ENCODE assay signal across 19 mouse cellular contexts in genomic region chr3:58024750-58025392, GRCm38 (mm10).
DNase-seq lines count a peak whose midpoint lies in the region; ATAC-seq and TF ChIP-seq lines count a peak whose summit lies in the region.
"Had no signal": no experiment of that assay in that cellular context is flagged by ENCODE, and none has a peak within 500 bp of the region (broad histone marks: within the 10 kb centered on the region; RNA-seq: fewer than 3 reads in every experiment).

No protein-coding gene starts in this region.

- no peaks in the 10 kb centered on the region for H3K79me2 ChIP-seq in C2C12 (ENCODE audit: control insufficient read depth, insufficient read depth)
- H3K79me2 ChIP-seq in myocyte (ENCODE audit: control insufficient read depth, insufficient read depth), result no peaks in the 10 kb centered on the region

- no peaks in the 10 kb centered on the region for H3K9me3 ChIP-seq in embryonic facial prominence, embryonic 15.5 days (replicated peaks)
- H3K9me3 ChIP-seq: forebrain, embryonic 15.5 days; intestine, embryonic 15.5 days; kidney, embryonic 15.5 days had no signal

- no peak overlapping the region for H3K4me3 ChIP-seq in gastrocnemius, adult 2 months
- no peak overlapping the region for H3K4me3 ChIP-seq in C2C12 (ENCODE audit: insufficient read depth, poor library complexity, severe bottlenecking)
- no peak overlapping the region for H3K4me3 ChIP-seq in embryonic facial prominence, embryonic 15.5 days (replicated peaks)
- no peak overlapping the region for H3K4me3 ChIP-seq in myocyte
- H3K4me3 ChIP-seq: forebrain, embryonic 15.5 days; intestine, embryonic 15.5 days; kidney, embryonic 15.5 days; megakaryocyte, embryonic 14.5 days had no signal

- H3K36me3 ChIP-seq in C2C12 (ENCODE audit: control insufficient read depth, insufficient read depth), result no peaks in the 10 kb centered on the region
- no peaks in the 10 kb centered on the region for H3K36me3 ChIP-seq in embryonic facial prominence, embryonic 15.5 days
- no peaks in the 10 kb centered on the region for H3K36me3 ChIP-seq in myocyte (ENCODE audit: control insufficient read depth, insufficient read depth)
- H3K36me3 ChIP-seq: forebrain, embryonic 15.5 days; intestine, embryonic 15.5 days; kidney, embryonic 15.5 days had no signal

- H3K9ac ChIP-seq in embryonic facial prominence, embryonic 15.5 days, result no peak overlapping the region
- H3K9ac ChIP-seq: forebrain, embryonic 15.5 days; intestine, embryonic 15.5 days; kidney, embryonic 15.5 days had no signal

- H3ac ChIP-seq in C2C12 (ENCODE audit: control insufficient read depth, insufficient read length, low read depth) (no peak overlapping the region), myocyte (ENCODE audit: control insufficient read depth, insufficient read length) (no peak overlapping the region)

- no peaks in the 10 kb centered on the region for H3K4me1 ChIP-seq in embryonic facial prominence, embryonic 15.5 days
- H3K4me1 ChIP-seq: forebrain, embryonic 15.5 days; intestine, embryonic 15.5 days; kidney, embryonic 15.5 days; megakaryocyte, embryonic 14.5 days had no signal

- intact Hi-C loops in gastrocnemius, adult 2 months (cut with DNase I), result no loop called here
- intact Hi-C loops in left cerebral cortex, postnatal 14 days (cut with DNase I), result no loop called here

- H3K4me2 ChIP-seq in embryonic facial prominence, embryonic 15.5 days (replicated peaks), result no peak overlapping the region
- H3K4me2 ChIP-seq in myocyte (ENCODE audit: low read depth), result peak overlapping the region; percentile 22
- H3K4me2 ChIP-seq: forebrain, embryonic 15.5 days; intestine, embryonic 15.5 days; kidney, embryonic 15.5 days had no signal

- 64% methylated on average over 3 of the region's 3 CpGs for WGBS in embryonic facial prominence, embryonic 15.5 days

- DNase-seq in gastrocnemius, adult 2 months, result peak; percentile 12
- no peak for DNase-seq in gastrocnemius, adult 18-20 months (ENCODE audit: low spot score)
- DNase-seq in adrenal gland, postnatal 25 days, result no peak
- DNase-seq in left cerebral cortex, postnatal 14 days (ENCODE audit: low spot score in 2 of 2), result no peak
- DNase-seq in ovary, postnatal 36 days (ENCODE audit: low spot score), result no peak
- DNase-seq: adrenal gland, postnatal 14 days; cerebellum, postnatal 14 days; heart, adult 11 months; lung, postnatal 10 days; right cerebral cortex, postnatal 4 days; thymus, adult 18-20 months had no signal

- no peak overlapping the region for H3K27ac ChIP-seq in gastrocnemius, adult 2 months
- no peak overlapping the region for H3K27ac ChIP-seq in embryonic facial prominence, embryonic 15.5 days (replicated peaks)
- H3K27ac ChIP-seq: forebrain, embryonic 15.5 days; intestine, embryonic 15.5 days; kidney, embryonic 15.5 days had no signal

- no peak for TF ChIP-seq CTCF in gastrocnemius, adult 2 months (IDR thresholded peaks at IDR 0.05)
- TF ChIP-seq CTCF in C2C12 (IDR thresholded peaks at IDR 0.05; ENCODE audit: control insufficient read depth, insufficient read depth, insufficient read length), result no peak

- no peaks in the 10 kb centered on the region for H3K27me3 ChIP-seq in C2C12 (ENCODE audit: control insufficient read depth, insufficient read depth, insufficient read length)
- H3K27me3 ChIP-seq in embryonic facial prominence, embryonic 15.5 days, result no peaks in the 10 kb centered on the region
- no peaks in the 10 kb centered on the region for H3K27me3 ChIP-seq in myocyte (ENCODE audit: control insufficient read depth, insufficient read depth, insufficient read length)
- H3K27me3 ChIP-seq: CH12.LX; forebrain, embryonic 15.5 days; intestine, embryonic 15.5 days; kidney, embryonic 15.5 days; megakaryocyte, embryonic 14.5 days had no signal

- peak; percentile 47; the same call in 1 of the 2 replicates for ATAC-seq in embryonic facial prominence, embryonic 15.5 days (ENCODE audit: insufficient number of reproducible peaks, low FRiP score, low TSS enrichment, low read depth)
- ATAC-seq: forebrain, embryonic 15.5 days; intestine, embryonic 15.5 days had no signal

- TF ChIP-seq POLR2A in myocyte (IDR thresholded peaks at IDR 0.05; ENCODE audit: insufficient read length, low read depth), result no peak

- no peaks in the 10 kb centered on the region for H3K79me3 ChIP-seq in C2C12 (ENCODE audit: low read depth)

TF ChIP-seq in C2C12, 6 proteins besides CTCF, POLR2A, EP300 and RAD21:
- TF ChIP-seq MYOG (IDR thresholded peaks at IDR 0.05; ENCODE audit: control insufficient read depth, extremely low read depth, insufficient read length) (no peak), MAX (IDR thresholded peaks at IDR 0.05) (no peak), USF1 (IDR thresholded peaks at IDR 0.05; ENCODE audit: low read depth) (no peak), MYOD1 (IDR thresholded peaks at IDR 0.05; ENCODE audit: control insufficient read depth, insufficient read length, low read depth) (peak; percentile 91), FOSL1 (IDR thresholded peaks at IDR 0.05; ENCODE audit: insufficient read depth, low read length, poor library complexity, severe bottlenecking) (no peak)

TF ChIP-seq in myocyte, 11 proteins besides CTCF, POLR2A, EP300 and RAD21:
- TF ChIP-seq MYOD1 (IDR thresholded peaks at IDR 0.05; ENCODE audit: control insufficient read depth in 1 of 3, insufficient read length in 2 of 3, low read depth in 2 of 3), result peak; percentile 91 to 94 (median 93)
- TF ChIP-seq REST (IDR thresholded peaks at IDR 0.05; ENCODE audit: insufficient read depth, insufficient read length), result no peak
- TF ChIP-seq SRF (IDR thresholded peaks at IDR 0.05; ENCODE audit: control insufficient read depth, insufficient read length, low read depth), result no peak
- TF ChIP-seq MAX (IDR thresholded peaks at IDR 0.05; ENCODE audit: low read depth), result no peak
- peak; percentile 12; the same call in 1 of the 2 replicates for TF ChIP-seq CEBPB (IDR thresholded peaks at IDR 0.05; ENCODE audit: insufficient read depth, poor library complexity, severe bottlenecking)
- TF ChIP-seq POLR2AphosphoS2 (IDR thresholded peaks at IDR 0.05; ENCODE audit: insufficient read length, low read depth), result no peak
- TF ChIP-seq E2F4 (IDR thresholded peaks at IDR 0.05; ENCODE audit: insufficient read depth), result no peak
- TF ChIP-seq TCF3 (IDR thresholded peaks at IDR 0.05; ENCODE audit: insufficient read length, low read depth), result peak; percentile 94
- TF ChIP-seq MYOG (IDR thresholded peaks at IDR 0.05; ENCODE audit: control insufficient read depth in 1 of 3, insufficient read depth in 1 of 3, insufficient read length in 2 of 3, low read depth in 2 of 3), result peak; percentile 84 to 92 (median 89)
- TF ChIP-seq TCF12 (IDR thresholded peaks at IDR 0.05; ENCODE audit: insufficient read depth, poor library complexity, severe bottlenecking), result peak; percentile 93
